Mouse (Mus musculus) heart, postnatal 0 days (tissue): Measurements from ENCODE around the gene Rpf2.

Source experiments
- CTCF ChIP-seq: IDR thresholded peaks from 2 replicates; pipeline ENCODE4 v1.5.1; 2016; ENCODE audit warnings: antibody characterized with exemption, control low read depth, low read depth
- EP300 ChIP-seq: IDR thresholded peaks from 2 replicates; pipeline ENCODE4 v1.6.1; 2016; ENCODE audit warnings: antibody characterized with exemption, low read depth

GRCm38 (mm10) chr10:40229725-40230124 lies 17.1 kb downstream of the Rpf2 start:
- TF ChIP-seq CTCF (no peak), EP300 (no peak)
